Mouse (Mus musculus): ENCODE results near the gene Gm3468. TPM values are rescaled to one million over a fixed set of nuclear protein-coding genes. Genes with fewer than 3 reads are reported as not detected.
"Not testable (repeated sequence)": the region's sequence is repeated elsewhere in the genome, so short reads cannot be mapped to it uniquely, and the experiment has no call there.

Gene Gm3468
- total RNA-seq (2014; fragmentation: Nextera tagmentation) (0.70 and 0.86 TPM in 2 replicates), total RNA-seq (2017) (not detected in 2 replicates)

GRCm38 (mm10) chr14:6108272-6108925 is at the start of gene Gm3468:
Gm3468 (minus strand) TSS chr14:6108665.
- peak; percentile 89 for ATAC-seq (replicated peaks; ENCODE audit: poor library complexity, severe bottlenecking)

GRCm38 (mm10) chr14:6125707-6126106 is 17.2 kb upstream of the Gm3468 start, which contains the start of gene Gm3476:
Gm3476 (minus strand) TSS chr14:6125807.
- ATAC-seq (replicated peaks; ENCODE audit: poor library complexity, severe bottlenecking): not testable (repeated sequence)

- not testable (repeated sequence) for ATAC-seq (replicated peaks; ENCODE audit: poor library complexity, severe bottlenecking)
Measured at GRCm38 (mm10) chr14:6107500-6107899, 965 bp downstream of the Gm3468 start.

GRCm38 (mm10) chr14:6093842-6094241 is 14.6 kb downstream of the Gm3468 start, which contains the start of gene Gm8206:
Gm8206 (minus strand) TSS chr14:6093942.
- not testable (repeated sequence) for ATAC-seq (replicated peaks; ENCODE audit: poor library complexity, severe bottlenecking)

GRCm38 (mm10) chr14:6058167-6058566 is 50.3 kb downstream of the Gm3468 start, which contains the start of gene Gm6337:
Gm6337 (minus strand) TSS chr14:6058267.
- not testable (repeated sequence) for ATAC-seq (replicated peaks; ENCODE audit: poor library complexity, severe bottlenecking)

Other genes with a start within 250 kb of the Gm3468 start
- gene Gm8237, start 228.3 kb downstream of the Gm3468 start, total RNA-seq (2014; fragmentation: Nextera tagmentation): not detected in 2 replicates
- not detected in 2 replicates for gene Gm8237, start 228.3 kb downstream of the Gm3468 start, total RNA-seq (2017)
- gene Gm3248, start 146.9 kb downstream of the Gm3468 start, total RNA-seq (2014; fragmentation: Nextera tagmentation): not detected in 2 replicates
- not detected in 2 replicates for gene Gm3248, start 146.9 kb downstream of the Gm3468 start, total RNA-seq (2017)
- not detected in 2 replicates for gene Gm3453, start 129.5 kb downstream of the Gm3468 start, total RNA-seq (2014; fragmentation: Nextera tagmentation)
- gene Gm3453, start 129.5 kb downstream of the Gm3468 start, total RNA-seq (2017): not detected in 2 replicates
- not detected in 2 replicates for gene Gm6337, start 50.4 kb downstream of the Gm3468 start, total RNA-seq (2014; fragmentation: Nextera tagmentation)
- gene Gm6337, start 50.4 kb downstream of the Gm3468 start, total RNA-seq (2017): not detected in 2 replicates
- not detected in 2 replicates for gene Gm8206, start 14.7 kb downstream of the Gm3468 start, total RNA-seq (2014; fragmentation: Nextera tagmentation)
- gene Gm8206, start 14.7 kb downstream of the Gm3468 start, total RNA-seq (2017): 0.30 TPM in 1 of 2 replicates, not detected in the other
- not detected in 2 replicates for gene Gm3476, start 17.1 kb upstream of the Gm3468 start, total RNA-seq (2014; fragmentation: Nextera tagmentation)
- gene Gm3476, start 17.1 kb upstream of the Gm3468 start, total RNA-seq (2017): not detected in 2 replicates
- gene Gm21560, start 110.6 kb upstream of the Gm3468 start, total RNA-seq (2014; fragmentation: Nextera tagmentation): not detected in 2 replicates
- gene Gm21560, start 110.6 kb upstream of the Gm3468 start, total RNA-seq (2017): not detected in 2 replicates
- not detected in 2 replicates for gene Gm3411, start 178.6 kb upstream of the Gm3468 start, total RNA-seq (2014; fragmentation: Nextera tagmentation)
- gene Gm3411, start 178.6 kb upstream of the Gm3468 start, total RNA-seq (2017): not detected in 2 replicates
- gene Gm21103, start 196.2 kb upstream of the Gm3468 start, total RNA-seq (2014; fragmentation: Nextera tagmentation): not detected in 2 replicates
- gene Gm21103, start 196.2 kb upstream of the Gm3468 start, total RNA-seq (2017): not detected in 2 replicates
- not detected in 2 replicates for gene Gm3618, start 235.0 kb upstream of the Gm3468 start, total RNA-seq (2014; fragmentation: Nextera tagmentation)
- not detected in 2 replicates for gene Gm3618, start 235.0 kb upstream of the Gm3468 start, total RNA-seq (2017)

Measured in granulocyte monocyte progenitor cell, adult 5-6 weeks (primary cell).